Mouse (Mus musculus): ENCODE measurements at regions not wholly inside any gene's neighbourhood (a gene's known extent, or its start where the extent isn't known, plus 50 kb on each side); places are given as distances from the start of the nearest gene placed in this dataset.

GRCm38 (mm10) chr2:170945401-170946105 is 213.9 kb downstream of the Dok5 start:
- no peaks in the 10 kb centered on the region for H3K4me1 ChIP-seq (ENCODE audit: control insufficient read depth, insufficient read depth, low read length)
- no peaks in the 10 kb centered on the region for H3K27me3 ChIP-seq (replicated peaks; ENCODE audit: control insufficient read depth, insufficient read depth, low read length)
- no peaks in the 10 kb centered on the region for H3K36me3 ChIP-seq (ENCODE audit: control insufficient read depth, insufficient read depth, low read length)
- no peak overlapping the region for H3K4me3 ChIP-seq (ENCODE audit: insufficient read depth, low read depth, low read length)
- H3K27ac ChIP-seq (ENCODE audit: insufficient read depth, low read depth, low read length): no peak overlapping the region; the same call in 1 of the 2 replicates
- DNase-seq: no peak
- WGBS: 62% methylated on average over 16 of the region's 16 CpGs
- TF ChIP-seq CTCF (conservative IDR thresholded peaks at IDR 0.05; ENCODE audit: insufficient read depth, insufficient read length, low read depth, low read length) (no peak), POLR2A (IDR thresholded peaks at IDR 0.05; ENCODE audit: low read depth, low read length) (no peak)

GRCm38 (mm10) chr2:170946106-170946657 is 214.6 kb downstream of the Dok5 start:
- H3K27me3 ChIP-seq (replicated peaks; ENCODE audit: control insufficient read depth, insufficient read depth, low read length): no peaks in the 10 kb centered on the region
- WGBS: 57% methylated on average over 15 of the region's 15 CpGs
- H3K4me1 ChIP-seq (ENCODE audit: control insufficient read depth, insufficient read depth, low read length): no peaks in the 10 kb centered on the region
- H3K4me3 ChIP-seq (ENCODE audit: insufficient read depth, low read depth, low read length): no peak overlapping the region
- no peaks in the 10 kb centered on the region for H3K36me3 ChIP-seq (ENCODE audit: control insufficient read depth, insufficient read depth, low read length)
- peak; percentile 40 for DNase-seq
- TF ChIP-seq POLR2A (IDR thresholded peaks at IDR 0.05; ENCODE audit: low read depth, low read length) (no peak), CTCF (conservative IDR thresholded peaks at IDR 0.05; ENCODE audit: insufficient read depth, insufficient read length, low read depth, low read length) (no peak)
- H3K27ac ChIP-seq (ENCODE audit: insufficient read depth, low read depth, low read length): no peak overlapping the region

- no peak overlapping the region for H3K4me3 ChIP-seq (ENCODE audit: insufficient read depth, low read depth, low read length)
- DNase-seq: no peak
- H3K4me1 ChIP-seq (ENCODE audit: control insufficient read depth, insufficient read depth, low read length): no peaks in the 10 kb centered on the region
- TF ChIP-seq CTCF (conservative IDR thresholded peaks at IDR 0.05; ENCODE audit: insufficient read depth, insufficient read length, low read depth, low read length) (no peak), POLR2A (IDR thresholded peaks at IDR 0.05; ENCODE audit: low read depth, low read length) (no peak)
- no peaks in the 10 kb centered on the region for H3K27me3 ChIP-seq (replicated peaks; ENCODE audit: control insufficient read depth, insufficient read depth, low read length)
- no peak overlapping the region for H3K27ac ChIP-seq (ENCODE audit: insufficient read depth, low read depth, low read length)
- H3K36me3 ChIP-seq (ENCODE audit: control insufficient read depth, insufficient read depth, low read length): no peaks in the 10 kb centered on the region
- 92% methylated on average over 8 of the region's 8 CpGs for WGBS
Measured at GRCm38 (mm10) chr2:170947236-170947635, 215.6 kb downstream of the Dok5 start.

DNA sequence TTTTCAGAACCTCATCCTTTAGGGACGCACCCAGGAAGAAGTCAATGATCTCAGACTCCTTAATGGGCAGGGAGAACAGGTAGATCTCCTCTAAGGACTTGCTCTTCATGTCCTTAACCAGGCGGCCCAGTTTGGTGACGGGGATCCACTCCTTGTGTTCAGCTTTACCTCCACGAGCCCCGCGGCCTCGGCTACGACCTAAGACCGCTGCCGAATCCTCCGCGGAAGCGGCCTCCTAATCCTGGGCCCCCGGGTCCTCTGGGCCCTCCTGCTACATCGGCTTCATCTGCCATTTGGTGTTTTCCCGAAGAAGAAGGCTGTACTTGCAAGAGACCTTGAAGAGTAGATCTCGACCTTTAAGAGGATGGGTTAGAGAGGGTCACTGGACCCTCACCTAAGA is 223.0 kb downstream of the Dok5 start:
- Histone ChIP-seq H3K27me3 (replicated peaks; ENCODE audit: control insufficient read depth, insufficient read depth, low read length) (no peaks in the 10 kb centered on the region), H3K27ac (ENCODE audit: insufficient read depth, low read depth, low read length) (no peak overlapping the region), H3K4me3 (ENCODE audit: insufficient read depth, low read depth, low read length) (no peak overlapping the region), H3K4me1 (ENCODE audit: control insufficient read depth, insufficient read depth, low read length) (no peaks in the 10 kb centered on the region), H3K36me3 (ENCODE audit: control insufficient read depth, insufficient read depth, low read length) (no peaks in the 10 kb centered on the region)
- no peak for DNase-seq
- TF ChIP-seq POLR2A (IDR thresholded peaks at IDR 0.05; ENCODE audit: low read depth, low read length): no peak
- no peak for TF ChIP-seq CTCF (conservative IDR thresholded peaks at IDR 0.05; ENCODE audit: insufficient read depth, insufficient read length, low read depth, low read length)
- 93% methylated on average over 17 of the region's 17 CpGs for WGBS

GRCm38 (mm10) chr2:170956766-170957165 is 225.2 kb downstream of the Dok5 start:
- WGBS: 84% methylated on average over 3 of the region's 3 CpGs
- TF ChIP-seq CTCF (conservative IDR thresholded peaks at IDR 0.05; ENCODE audit: insufficient read depth, insufficient read length, low read depth, low read length) (no peak), POLR2A (IDR thresholded peaks at IDR 0.05; ENCODE audit: low read depth, low read length) (no peak)
- Histone ChIP-seq H3K27ac (ENCODE audit: insufficient read depth, low read depth, low read length) (no peak overlapping the region), H3K4me3 (ENCODE audit: insufficient read depth, low read depth, low read length) (no peak overlapping the region), H3K27me3 (replicated peaks; ENCODE audit: control insufficient read depth, insufficient read depth, low read length) (no peaks in the 10 kb centered on the region), H3K4me1 (ENCODE audit: control insufficient read depth, insufficient read depth, low read length) (no peaks in the 10 kb centered on the region), H3K36me3 (ENCODE audit: control insufficient read depth, insufficient read depth, low read length) (no peaks in the 10 kb centered on the region)
- no peak for DNase-seq

GRCm38 (mm10) chr2:170960396-170960795 is 228.8 kb downstream of the Dok5 start:
- H3K4me3 ChIP-seq (ENCODE audit: insufficient read depth, low read depth, low read length): no peak overlapping the region
- WGBS: 43% methylated on average over 4 of the region's 4 CpGs
- no peak for DNase-seq
- no peaks in the 10 kb centered on the region for H3K4me1 ChIP-seq (ENCODE audit: control insufficient read depth, insufficient read depth, low read length)
- no peak for TF ChIP-seq CTCF (conservative IDR thresholded peaks at IDR 0.05; ENCODE audit: insufficient read depth, insufficient read length, low read depth, low read length)
- TF ChIP-seq POLR2A (IDR thresholded peaks at IDR 0.05; ENCODE audit: low read depth, low read length): no peak
- no peaks in the 10 kb centered on the region for H3K27me3 ChIP-seq (replicated peaks; ENCODE audit: control insufficient read depth, insufficient read depth, low read length)
- H3K27ac ChIP-seq (ENCODE audit: insufficient read depth, low read depth, low read length): no peak overlapping the region
- no peaks in the 10 kb centered on the region for H3K36me3 ChIP-seq (ENCODE audit: control insufficient read depth, insufficient read depth, low read length)

DNA sequence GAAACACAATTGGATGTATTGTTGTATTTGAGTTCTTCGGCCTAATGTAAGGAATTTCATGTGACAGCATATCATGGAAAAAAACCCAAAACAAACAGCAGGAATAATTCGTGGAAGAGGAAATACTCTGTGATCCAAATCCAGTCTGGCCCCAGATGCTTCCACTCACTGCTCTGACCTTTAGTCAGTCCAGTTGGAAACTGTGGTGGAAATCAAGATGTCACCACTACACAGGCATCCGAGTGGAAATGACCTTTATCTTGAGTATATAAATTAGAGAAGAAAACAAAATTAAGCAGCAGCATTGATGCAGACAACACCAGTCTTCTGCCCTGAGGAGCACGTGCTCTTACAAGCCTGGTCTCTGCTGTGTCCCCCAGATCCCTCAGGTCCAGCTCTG is 230.9 kb downstream of the Dok5 start:
- Histone ChIP-seq H3K27ac (ENCODE audit: insufficient read depth, low read depth, low read length) (no peak overlapping the region), H3K4me1 (ENCODE audit: control insufficient read depth, insufficient read depth, low read length) (no peaks in the 10 kb centered on the region), H3K36me3 (ENCODE audit: control insufficient read depth, insufficient read depth, low read length) (no peaks in the 10 kb centered on the region), H3K27me3 (replicated peaks; ENCODE audit: control insufficient read depth, insufficient read depth, low read length) (no peaks in the 10 kb centered on the region), H3K4me3 (ENCODE audit: insufficient read depth, low read depth, low read length) (no peak overlapping the region)
- DNase-seq: peak; percentile 53
- WGBS: 25% methylated on average over 4 of the region's 4 CpGs
- no peak for TF ChIP-seq POLR2A (IDR thresholded peaks at IDR 0.05; ENCODE audit: low read depth, low read length)
- TF ChIP-seq CTCF (conservative IDR thresholded peaks at IDR 0.05; ENCODE audit: insufficient read depth, insufficient read length, low read depth, low read length): no peak

All from kidney, adult 2 months (tissue).